Mouse (Mus musculus): Measurements from ENCODE around the gene Nup35.

Nup35 gene

GRCm38 (mm10) chr2:80632336-80633026 lies 15.4 kb downstream of the Nup35 start:
- no peak for DNase-seq (ENCODE audit: extremely low read depth, insufficient read length, low spot score)

DNA sequence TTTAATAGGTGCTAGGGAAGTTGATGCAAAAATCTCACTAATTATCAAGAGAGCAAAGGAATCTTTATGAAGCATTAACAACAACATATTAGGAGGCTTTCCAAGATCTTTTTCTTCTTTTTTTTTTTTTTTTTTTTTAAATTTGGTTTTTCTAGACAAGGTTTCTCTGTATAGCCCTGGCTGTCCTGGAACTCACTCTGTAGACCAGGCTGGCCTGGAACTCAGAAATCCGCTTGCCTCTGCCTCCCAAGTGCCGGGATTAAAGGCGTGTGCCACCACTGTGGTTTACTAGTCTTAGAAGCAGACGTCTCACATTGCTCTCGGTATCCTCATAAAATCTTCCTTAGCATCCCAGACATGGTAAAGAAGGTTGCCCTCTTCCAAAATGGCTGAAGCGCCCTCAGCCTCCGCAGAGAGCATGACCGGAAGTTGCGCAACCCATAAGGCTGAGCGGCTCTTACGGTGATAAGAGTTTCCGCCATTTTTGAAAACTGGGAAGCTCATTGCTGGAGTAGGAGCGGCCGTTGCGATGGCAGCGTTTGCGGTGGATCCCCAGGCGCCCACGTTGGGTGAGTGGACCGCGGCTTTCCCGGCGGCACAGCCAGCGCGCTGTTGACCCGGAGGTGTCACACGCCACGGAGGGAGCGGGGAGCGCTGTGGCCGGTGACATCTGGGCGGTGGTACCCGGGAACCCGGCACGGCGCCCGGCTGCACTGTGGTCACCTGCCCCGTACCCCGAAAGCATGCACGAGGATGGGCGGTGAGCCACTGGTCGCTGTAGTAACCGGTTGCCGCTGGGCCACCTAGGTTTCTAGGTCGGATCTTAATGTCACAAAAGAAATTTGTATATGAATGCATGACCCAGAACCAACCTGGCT lies 21.6 kb downstream of the Nup35 start:
- peak; percentile 84 for DNase-seq (ENCODE audit: extremely low read depth, insufficient read length, low spot score)

DNA sequence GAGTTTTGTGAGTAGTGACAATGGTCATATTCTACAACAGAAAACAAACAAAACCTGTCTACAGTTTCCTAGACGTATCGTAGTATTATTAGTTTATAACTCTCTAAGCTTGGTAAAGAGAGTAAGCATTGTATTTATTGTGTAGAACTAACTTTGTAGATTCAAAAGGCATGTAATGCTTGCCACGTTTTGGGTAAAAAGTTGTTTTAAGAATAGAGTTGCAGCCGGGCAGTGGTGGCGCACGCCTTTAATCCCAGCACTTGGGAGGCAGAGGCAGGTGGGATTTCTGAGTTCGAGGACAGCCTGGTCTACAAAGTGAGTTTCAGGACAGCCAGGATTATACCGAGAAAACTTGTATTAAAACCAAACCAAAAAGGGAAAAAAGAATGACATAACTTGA lies 22.4 kb downstream of the Nup35 start:
- no peak for DNase-seq (ENCODE audit: extremely low read depth, insufficient read length, low spot score)

- DNase-seq (ENCODE audit: extremely low read depth, insufficient read length, low spot score): no peak
Observed at GRCm38 (mm10) chr2:80639864-80640263, 22.8 kb downstream of the Nup35 start.

GRCm38 (mm10) chr2:80661414-80661813 lies 44.4 kb downstream of the Nup35 start:
- DNase-seq (ENCODE audit: extremely low read depth, insufficient read length, low spot score): no peak

GRCm38 (mm10) chr2:80662682-80663081 lies 45.6 kb downstream of the Nup35 start:
- DNase-seq (ENCODE audit: extremely low read depth, insufficient read length, low spot score): no peak

DNA sequence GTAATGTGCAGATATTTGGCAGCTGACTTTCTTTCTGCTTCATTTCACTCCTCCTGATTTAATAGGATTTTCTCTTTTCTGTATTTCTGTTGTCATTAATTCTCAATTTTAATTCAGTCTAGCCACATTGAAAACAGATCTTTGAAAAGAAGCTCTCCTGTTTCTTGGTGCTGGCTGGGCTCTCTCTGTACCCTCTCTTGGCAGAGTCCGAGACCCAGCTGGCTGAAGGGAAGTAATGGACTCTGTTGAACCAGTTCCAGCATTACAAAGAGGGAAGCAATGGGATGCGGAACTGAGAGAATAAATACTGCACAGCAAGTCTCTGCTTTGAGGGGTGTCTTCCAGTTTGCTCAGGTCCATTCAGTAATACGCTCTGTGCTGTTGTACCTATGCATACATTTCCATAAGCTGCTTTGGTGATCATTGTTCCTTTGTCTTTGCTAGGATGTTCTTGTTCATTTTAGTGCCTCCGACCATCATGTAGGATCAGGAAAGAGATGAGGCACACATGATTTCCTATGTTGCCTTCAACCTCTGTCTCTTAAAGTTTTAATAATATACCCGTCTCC lies 50.4 kb downstream of the Nup35 start:
- no peak for DNase-seq (ENCODE audit: extremely low read depth, insufficient read length, low spot score)

- no peak for DNase-seq (ENCODE audit: extremely low read depth, insufficient read length, low spot score)
Observed at GRCm38 (mm10) chr2:80669868-80670666, 53.0 kb downstream of the Nup35 start.

- DNase-seq (ENCODE audit: extremely low read depth, insufficient read length, low spot score): no peak
Observed at GRCm38 (mm10) chr2:80678803-80679202, 61.8 kb downstream of the Nup35 start.

DNA sequence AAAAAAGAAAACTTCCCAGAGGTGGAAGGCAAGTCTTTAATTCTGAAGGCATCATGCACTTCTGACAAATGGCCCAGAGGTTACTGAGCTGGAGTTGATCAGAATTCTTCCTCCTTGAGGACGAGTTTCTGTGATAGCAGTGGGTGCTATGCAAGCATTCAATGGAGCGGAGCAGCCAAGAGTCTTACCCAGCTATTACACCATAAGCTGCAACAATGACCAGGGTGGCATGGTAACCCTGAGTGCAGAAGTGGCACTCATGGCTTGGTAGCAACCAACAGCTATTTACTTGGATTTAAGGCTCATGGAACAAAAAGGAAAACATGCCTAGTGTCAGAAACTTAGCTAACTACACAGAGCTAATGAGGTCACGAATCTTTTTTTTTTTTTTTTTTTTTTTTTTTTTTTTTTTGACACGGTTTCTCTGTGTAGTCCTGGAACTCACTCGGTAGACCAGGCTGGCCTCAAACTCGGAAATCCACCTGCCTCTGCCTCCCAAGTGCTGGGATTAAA lies 66.7 kb downstream of the Nup35 start:
- no peak for DNase-seq (ENCODE audit: extremely low read depth, insufficient read length, low spot score)

DNA sequence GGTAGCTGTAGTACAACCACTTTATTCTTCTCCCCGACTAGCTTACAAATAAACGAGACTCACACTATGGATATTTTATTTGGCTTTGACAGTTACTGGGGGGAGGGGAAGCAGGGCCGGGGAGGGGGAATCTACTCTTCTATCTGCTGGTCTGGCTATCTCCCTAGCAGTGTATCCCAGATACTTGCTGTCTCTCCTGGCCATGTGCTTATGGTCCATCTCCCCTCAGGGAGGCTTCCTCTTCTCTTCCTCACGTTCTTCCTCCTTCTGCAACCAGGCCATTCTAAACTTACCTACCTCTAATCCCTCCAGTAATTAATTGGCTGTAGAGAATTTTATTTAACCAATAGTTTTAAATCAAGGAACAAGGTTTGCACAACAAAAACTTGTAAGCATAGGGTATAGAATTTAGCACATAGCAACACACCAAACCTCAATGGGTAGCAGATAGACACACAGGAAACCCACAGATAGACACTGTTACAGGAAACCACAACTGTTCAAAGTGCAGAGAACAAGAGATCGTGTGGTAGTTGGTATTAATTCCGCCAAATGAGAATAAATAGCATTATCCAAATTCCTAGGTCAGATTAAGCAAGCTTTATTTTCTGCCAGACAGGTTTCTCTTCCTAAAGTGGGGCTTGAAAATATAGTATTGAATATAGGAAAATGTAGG lies 67.5 kb downstream of the Nup35 start:
- DNase-seq (ENCODE audit: extremely low read depth, insufficient read length, low spot score): no peak

- no peak for DNase-seq (ENCODE audit: extremely low read depth, insufficient read length, low spot score)
Observed at GRCm38 (mm10) chr2:80688261-80688660, 71.2 kb downstream of the Nup35 start.

GRCm38 (mm10) chr2:80707429-80707828 lies 90.4 kb downstream of the Nup35 start:
- no peak for DNase-seq (ENCODE audit: extremely low read depth, insufficient read length, low spot score)

Measured in 3134 (cell line).